8 mouse cellular contexts compared by ENCODE assay signal in the genomic region with DNA sequence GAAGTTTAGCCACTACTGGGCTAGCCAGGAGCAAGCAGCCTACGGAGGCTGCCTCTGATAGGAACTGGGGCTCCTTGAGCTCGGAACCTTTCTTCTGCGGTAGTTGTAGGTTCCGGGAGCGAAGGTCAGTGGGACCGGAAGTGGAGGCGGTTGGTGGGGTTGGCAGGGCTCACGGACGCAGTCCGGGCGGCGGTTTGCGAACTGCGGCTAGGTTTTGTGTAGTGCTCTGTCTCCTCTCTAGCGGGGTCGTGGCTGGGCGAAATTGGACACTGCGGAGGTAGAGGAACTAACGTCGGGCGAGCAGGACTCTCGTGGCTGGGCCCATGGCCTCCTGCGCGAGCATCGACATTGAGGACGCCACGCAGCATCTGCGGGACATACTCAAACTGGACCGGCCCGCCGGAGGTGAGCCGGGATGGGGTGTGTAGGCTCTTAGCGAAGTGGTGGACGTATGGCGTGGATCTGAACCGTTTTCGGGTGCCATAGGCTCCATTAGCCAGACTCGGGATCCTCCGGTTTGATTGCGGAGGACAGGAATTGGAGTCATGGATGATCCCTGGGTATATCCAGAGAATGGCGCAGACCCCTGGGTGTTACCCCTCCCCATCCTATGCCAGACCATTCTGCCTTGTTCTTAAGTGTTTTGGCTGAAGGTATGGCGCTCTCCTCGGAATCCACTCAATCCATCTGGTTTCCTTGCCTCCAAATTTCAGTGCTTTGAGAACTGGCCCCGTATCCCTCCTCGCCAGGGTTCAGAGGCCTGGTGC. TPM values are rescaled to one million over a fixed set of nuclear protein-coding genes. Genes with fewer than 3 reads are reported as not detected.
DNase-seq lines count a peak whose midpoint lies in the region; ATAC-seq and TF ChIP-seq lines count a peak whose summit lies in the region.

A gene (plus strand): TSS at position 128 of the 767 bp plus-strand sequence.

- intact Hi-C loops in heart, postnatal 10 days (cut with DNase I), result loop anchor here (2.0 kb wide), 1 partner anchor 20 kb away; a partner anchor contains a TSS

- peaks cover 13% of the 10 kb centered on the region for H3K4me1 ChIP-seq in forebrain, embryonic 14.5 days (ENCODE audit: control insufficient read depth, insufficient read depth, low read length)
- peaks cover 11% of the 10 kb centered on the region for H3K4me1 ChIP-seq in liver, postnatal 0 days (ENCODE audit: insufficient read depth)
- H3K4me1 ChIP-seq in neural tube, embryonic 13.5 days (replicated peaks), result peaks cover 31% of the 10 kb centered on the region
- H3K4me1 ChIP-seq in testis, adult 2 months (ENCODE audit: control insufficient read depth, insufficient read depth, low read length), result peaks cover 9% of the 10 kb centered on the region

- H3K36me3 ChIP-seq in forebrain, embryonic 14.5 days (ENCODE audit: control insufficient read depth, insufficient read depth, low read length), result peaks cover 52% of the 10 kb centered on the region
- H3K36me3 ChIP-seq in liver, postnatal 0 days (replicated peaks; ENCODE audit: insufficient read depth, low read length), result peaks cover 51% of the 10 kb centered on the region
- peaks cover 59% of the 10 kb centered on the region for H3K36me3 ChIP-seq in neural tube, embryonic 13.5 days
- peaks cover 8% of the 10 kb centered on the region for H3K36me3 ChIP-seq in testis, adult 2 months (ENCODE audit: control insufficient read depth, insufficient read depth, low read length)

- DNase-seq in ES-CJ7 (ENCODE audit: low read depth, low spot score), result peak; percentile 89
- peak; percentile 80 for DNase-seq in forebrain, embryonic 14.5 days (ENCODE audit: low spot score)
- peak; percentile 91 to 94 for DNase-seq in heart, postnatal 10 days
- DNase-seq in kidney, postnatal 4 days, result peak; percentile 91 to 92
- peak; percentile 90 for DNase-seq in liver, postnatal 0 days

- TF ChIP-seq POLR2A in testis, adult 2 months (IDR thresholded peaks at IDR 0.05; ENCODE audit: control insufficient read depth, low read depth, low read length), result peak; percentile 91

- peak within 1 kb of the TSS; percentile 67 for H3K4me2 ChIP-seq in forebrain, embryonic 14.5 days (ENCODE audit: low read length)
- H3K4me2 ChIP-seq in liver, postnatal 0 days (ENCODE audit: low read depth, low read length), result peak within 1 kb of the TSS; percentile 92
- H3K4me2 ChIP-seq in neural tube, embryonic 13.5 days, result peak within 1 kb of the TSS; percentile 91

- peak; percentile 78 for ATAC-seq in cerebellum, adult (ENCODE audit: insufficient number of reproducible peaks, low FRiP score, low TSS enrichment)
- ATAC-seq in forebrain, embryonic 14.5 days, result peak; percentile 90
- ATAC-seq in liver, postnatal 0 days, result peak; percentile 92
- peak; percentile 89 for ATAC-seq in neural tube, embryonic 13.5 days (ENCODE audit: low read depth)

- H3K27me3 ChIP-seq in forebrain, embryonic 14.5 days (replicated peaks; ENCODE audit: control insufficient read depth, insufficient read depth, low read length), result no peaks in the 10 kb centered on the region
- H3K27me3 ChIP-seq in liver, postnatal 0 days (ENCODE audit: insufficient read depth, low read length), result no peaks in the 10 kb centered on the region
- no peaks in the 10 kb centered on the region for H3K27me3 ChIP-seq in neural tube, embryonic 13.5 days
- H3K27me3 ChIP-seq in testis, adult 2 months (ENCODE audit: control insufficient read depth, insufficient read depth, low read length), result no peaks in the 10 kb centered on the region

- no peak within 1 kb of the TSS for H3K27ac ChIP-seq in forebrain, embryonic 14.5 days (ENCODE audit: low read depth, low read length)
- peak within 1 kb of the TSS; percentile 16 for H3K27ac ChIP-seq in liver, postnatal 0 days (ENCODE audit: low read depth)
- 0 out of 2 replicates have a peak within 1 kb of the TSS, but pooled peaks have one; percentile 38 for H3K27ac ChIP-seq in neural tube, embryonic 13.5 days (replicated peaks)
- H3K27ac ChIP-seq in testis, adult 2 months (ENCODE audit: control insufficient read depth, insufficient read depth, low read depth, low read length), result peak within 1 kb of the TSS; percentile 99

- TF ChIP-seq CTCF in liver, postnatal 0 days (IDR thresholded peaks at IDR 0.05; ENCODE audit: low read depth), result no peak
- no peak for TF ChIP-seq CTCF in testis, adult 2 months (IDR thresholded peaks at IDR 0.05; ENCODE audit: control insufficient read depth, insufficient read depth, insufficient replicate concordance, low read depth, low read length)

- peak within 1 kb of the TSS; percentile 67 for H3K4me3 ChIP-seq in forebrain, embryonic 14.5 days (ENCODE audit: low read depth, low read length)
- peak within 1 kb of the TSS; percentile 68 for H3K4me3 ChIP-seq in liver, postnatal 0 days (ENCODE audit: low read depth, low read length)
- peak within 1 kb of the TSS; percentile 92 for H3K4me3 ChIP-seq in neural tube, embryonic 13.5 days
- H3K4me3 ChIP-seq in testis, adult 2 months (ENCODE audit: control insufficient read depth, low read depth, low read length), result peak within 1 kb of the TSS; percentile 100

- peak within 1 kb of the TSS; percentile 81 for H3K9ac ChIP-seq in forebrain, embryonic 14.5 days (ENCODE audit: low read length)
- H3K9ac ChIP-seq in liver, postnatal 0 days (replicated peaks), result peak within 1 kb of the TSS; percentile 80
- H3K9ac ChIP-seq in neural tube, embryonic 13.5 days, result peak within 1 kb of the TSS; percentile 91

- no peaks in the 10 kb centered on the region for H3K9me3 ChIP-seq in forebrain, embryonic 14.5 days (replicated peaks; ENCODE audit: control insufficient read depth, low read length)
- H3K9me3 ChIP-seq in liver, postnatal 0 days (ENCODE audit: low read length), result no peaks in the 10 kb centered on the region
- no peaks in the 10 kb centered on the region for H3K9me3 ChIP-seq in neural tube, embryonic 13.5 days

- under 1% methylated on average over 45 of the region's 45 CpGs for WGBS in forebrain, embryonic 14.5 days
- under 1% methylated on average over 45 of the region's 45 CpGs for WGBS in liver, postnatal 0 days (ENCODE audit: insufficient replicate concordance)
- WGBS in neural tube, embryonic 13.5 days, result under 1% methylated on average over 45 of the region's 45 CpGs

- TF ChIP-seq EP300 in liver, postnatal 0 days (IDR thresholded peaks at IDR 0.05; ENCODE audit: low read depth), result peak; percentile 50; the same call in 1 of the 2 replicates

RNA-seq across cellular contexts. Expression of the gene that starts here (rescaled TPM):
- 27.9 and 39.4 TPM in 2 replicates for polyA plus RNA-seq in forebrain, embryonic 14.5 days (2014; fragmentation: Nextera tagmentation; extraction: Ambion mirVana)
- 10 to 100 TPM; 30.9 to 32.5 TPM for total RNA-seq in heart, postnatal 10 days (2021)
- polyA plus RNA-seq in liver, postnatal 0 days (2015; fragmentation: Nextera tagmentation; extraction: Ambion mirVana), result 5.8 and 7.2 TPM in 2 replicates
- 43.9 and 48.6 TPM in 2 replicates for polyA plus RNA-seq in neural tube, embryonic 13.5 days (2015; fragmentation: Nextera tagmentation; extraction: Ambion mirVana)
- 85.5 and 87.8 TPM in 2 replicates for polyA plus RNA-seq in testis, adult 2 months (2012; rRNA removed)
